Mouse (Mus musculus) liver (tissue): Measurements from ENCODE around the gene Cfap97.
"Not testable (repeated sequence)": the region's sequence is repeated elsewhere in the genome, so short reads cannot be mapped to it uniquely, and the experiment has no call there.

Source experiments
- DNase-seq: peaks from one replicate; pipeline ENCODE4 v3.0.0-alpha.2; 2020; ENCODE audit warnings: mixed read lengths

The Cfap97 gene

GRCm38 (mm10) chr8:46162953-46163869, 11.6 kb downstream of the Cfap97 start:
- peak; percentile 98 for DNase-seq

- no peak for DNase-seq
Observed at GRCm38 (mm10) chr8:46163870-46164190, 12.3 kb downstream of the Cfap97 start.

- no peak for DNase-seq
Observed at GRCm38 (mm10) chr8:46173651-46174050, 22.1 kb downstream of the Cfap97 start.

- DNase-seq = no peak
Observed at GRCm38 (mm10) chr8:46180136-46180535, 28.6 kb downstream of the Cfap97 start.

GRCm38 (mm10) chr8:46185361-46185760, 33.8 kb downstream of the Cfap97 start:
- peak; percentile 66 for DNase-seq

- DNase-seq = no peak
Observed at GRCm38 (mm10) chr8:46193100-46193499, 41.5 kb downstream of the Cfap97 start.

- DNase-seq = no peak
Observed at GRCm38 (mm10) chr8:46196877-46197276, 45.3 kb downstream of the Cfap97 start.

- no peak for DNase-seq
Observed at GRCm38 (mm10) chr8:46197673-46198072, 46.1 kb downstream of the Cfap97 start.

- DNase-seq = no peak
Observed at GRCm38 (mm10) chr8:46202350-46202749, 50.8 kb downstream of the Cfap97 start.

GRCm38 (mm10) chr8:46204301-46204700, 52.7 kb downstream of the Cfap97 start:
- no peak for DNase-seq

GRCm38 (mm10) chr8:46204974-46205640, 53.5 kb downstream of the Cfap97 start:
- DNase-seq = no peak

GRCm38 (mm10) chr8:46206107-46206506, 54.5 kb downstream of the Cfap97 start:
- no peak for DNase-seq

GRCm38 (mm10) chr8:46208354-46208753, 56.8 kb downstream of the Cfap97 start:
- DNase-seq = no peak

GRCm38 (mm10) chr8:46209057-46209456, 57.5 kb downstream of the Cfap97 start:
- DNase-seq = no peak

GRCm38 (mm10) chr8:46210404-46211315, 59.1 kb downstream of the Cfap97 start, which contains the start of gene Slc25a4:
TSS of gene Slc25a4 (minus strand) at chr8:46211284.
- peak; percentile 90 for DNase-seq

GRCm38 (mm10) chr8:46211611-46212071, 60.1 kb downstream of the Cfap97 start:
- no peak for DNase-seq

- DNase-seq = peak; percentile 55
Observed at GRCm38 (mm10) chr8:46212194-46212593, 60.6 kb downstream of the Cfap97 start.

- no peak for DNase-seq
Observed at GRCm38 (mm10) chr8:46213971-46214480, 62.5 kb downstream of the Cfap97 start.

- peak; percentile 50 for DNase-seq
Observed at GRCm38 (mm10) chr8:46216838-46217237, 65.3 kb downstream of the Cfap97 start.

- no peak for DNase-seq
Observed at GRCm38 (mm10) chr8:46220566-46220965, 69.0 kb downstream of the Cfap97 start.

- no peak for DNase-seq
Observed at GRCm38 (mm10) chr8:46225501-46225900, 73.9 kb downstream of the Cfap97 start.

GRCm38 (mm10) chr8:46226622-46227021, 75.1 kb downstream of the Cfap97 start:
- no peak for DNase-seq

GRCm38 (mm10) chr8:46231968-46232367, 80.4 kb downstream of the Cfap97 start:
- DNase-seq = not testable (repeated sequence)
